Mouse (Mus musculus): ENCODE measurements at regions not wholly inside any gene's neighbourhood (a gene's known extent, or its start where the extent isn't known, plus 50 kb on each side); places are given as distances from the start of the nearest gene placed in this dataset.

DNA sequence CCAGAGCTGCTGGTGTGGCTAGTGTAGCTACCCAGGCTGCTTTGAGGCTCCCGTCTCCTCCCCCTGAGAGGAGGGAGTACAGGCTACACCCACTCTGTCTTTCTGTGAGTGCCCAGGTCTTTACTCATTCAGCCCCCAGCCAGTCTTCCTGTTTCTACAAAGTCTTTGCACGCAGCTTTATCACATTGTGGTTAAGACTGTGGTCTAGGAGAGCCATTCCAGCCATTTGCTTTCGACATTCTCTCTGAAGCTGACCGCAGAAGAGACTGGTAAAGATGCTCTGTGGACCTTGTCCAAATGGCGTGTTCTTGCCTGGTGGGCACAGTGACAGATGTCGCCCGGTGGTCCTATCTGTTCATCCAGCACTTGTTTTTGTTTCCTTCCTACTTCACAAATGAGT, 62.0 kb downstream of the Tpra1 start:
- no peak overlapping the region for H3K4me2 ChIP-seq (replicated peaks)
- H3K4me1 ChIP-seq: peaks cover 17% of the 10 kb centered on the region
- H3K27ac ChIP-seq: no peak overlapping the region
- H3K27me3 ChIP-seq: no peaks in the 10 kb centered on the region
- WGBS: 81% methylated on average over 7 of the region's 7 CpGs
- ATAC-seq (ENCODE audit: low FRiP score, low read depth): no peak
- no peaks in the 10 kb centered on the region for H3K9me3 ChIP-seq
- no peaks in the 10 kb centered on the region for H3K36me3 ChIP-seq
- no peak overlapping the region for H3K9ac ChIP-seq
- no peak overlapping the region for H3K4me3 ChIP-seq

DNA sequence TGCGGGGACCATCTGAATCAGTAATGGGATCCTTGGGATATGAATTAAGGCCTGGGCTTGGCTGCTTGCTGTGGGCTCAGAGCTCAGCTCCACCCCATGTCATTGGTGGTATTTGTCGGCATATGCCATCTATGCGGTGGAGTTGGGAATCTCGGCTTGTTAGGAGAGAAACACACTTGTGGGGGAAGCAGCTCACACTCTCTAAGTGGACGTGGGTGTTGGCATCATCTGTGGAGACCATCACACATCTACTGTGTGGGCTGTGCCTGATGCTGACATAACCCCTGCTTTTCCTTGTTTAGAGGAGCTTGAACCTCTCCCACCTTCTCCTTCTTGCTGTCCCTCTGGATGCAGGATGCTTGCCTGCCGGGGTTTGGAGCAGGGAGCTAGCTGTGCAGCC, 62.9 kb downstream of the Tpra1 start:
- Histone ChIP-seq H3K36me3 (no peaks in the 10 kb centered on the region), H3K4me1 (peaks cover 15% of the 10 kb centered on the region), H3K9me3 (no peaks in the 10 kb centered on the region), H3K27me3 (no peaks in the 10 kb centered on the region), H3K9ac (no peak overlapping the region), H3K27ac (no peak overlapping the region), H3K4me3 (no peak overlapping the region), H3K4me2 (replicated peaks) (no peak overlapping the region)
- WGBS: 82% methylated on average over 6 of the region's 6 CpGs
- no peak for ATAC-seq (ENCODE audit: low FRiP score, low read depth)

DNA sequence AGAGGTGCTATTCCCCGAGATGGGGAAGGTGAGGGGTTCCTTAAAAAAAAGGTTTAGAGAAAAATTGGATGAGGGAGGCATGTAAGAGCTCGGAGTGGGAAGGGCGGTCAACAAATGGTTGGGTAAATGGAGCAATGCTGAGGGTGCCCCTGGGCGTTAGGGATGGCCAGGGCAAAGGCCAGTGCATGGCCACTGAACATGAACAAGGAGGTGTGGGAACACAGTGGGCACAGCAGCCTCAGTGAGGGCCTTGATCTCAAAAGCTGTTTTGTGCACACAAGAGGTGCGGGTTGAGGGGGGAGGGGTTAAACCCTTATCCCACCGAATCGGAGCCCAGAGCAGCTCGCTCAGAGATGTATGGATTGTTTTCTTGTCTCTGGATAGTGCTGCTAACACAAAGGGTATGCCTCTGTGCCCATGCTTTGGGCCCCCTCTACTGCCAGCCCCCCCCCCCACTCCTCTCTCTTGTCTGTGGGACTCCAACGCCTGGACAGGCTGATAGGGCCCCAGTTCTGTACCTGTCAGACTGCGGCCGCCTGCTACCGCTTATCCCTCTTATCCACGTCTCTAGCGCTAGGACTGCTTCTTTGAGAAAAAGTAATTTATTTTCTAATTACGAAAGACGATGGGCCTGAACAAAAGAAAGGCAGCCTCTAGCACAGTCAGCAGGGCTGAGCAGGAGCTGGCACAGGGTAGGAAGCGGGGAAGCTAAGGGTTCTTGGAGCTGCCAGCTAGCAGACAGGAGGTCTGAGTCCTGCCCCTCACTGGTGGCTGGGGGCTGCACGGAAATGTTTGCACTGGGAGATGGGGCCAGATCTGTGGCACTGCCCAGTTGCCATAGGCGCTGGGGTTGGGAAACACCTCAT, 63.5 kb downstream of the Tpra1 start:
- Histone ChIP-seq H3K27ac (no peak overlapping the region), H3K27me3 (no peaks in the 10 kb centered on the region), H3K4me1 (peaks cover 8% of the 10 kb centered on the region), H3K36me3 (no peaks in the 10 kb centered on the region), H3K9ac (no peak overlapping the region), H3K4me2 (replicated peaks) (no peak overlapping the region), H3K4me3 (no peak overlapping the region), H3K9me3 (no peaks in the 10 kb centered on the region)
- no peak for ATAC-seq (ENCODE audit: low FRiP score, low read depth)
- WGBS: 70% methylated on average over 19 of the region's 19 CpGs

DNA sequence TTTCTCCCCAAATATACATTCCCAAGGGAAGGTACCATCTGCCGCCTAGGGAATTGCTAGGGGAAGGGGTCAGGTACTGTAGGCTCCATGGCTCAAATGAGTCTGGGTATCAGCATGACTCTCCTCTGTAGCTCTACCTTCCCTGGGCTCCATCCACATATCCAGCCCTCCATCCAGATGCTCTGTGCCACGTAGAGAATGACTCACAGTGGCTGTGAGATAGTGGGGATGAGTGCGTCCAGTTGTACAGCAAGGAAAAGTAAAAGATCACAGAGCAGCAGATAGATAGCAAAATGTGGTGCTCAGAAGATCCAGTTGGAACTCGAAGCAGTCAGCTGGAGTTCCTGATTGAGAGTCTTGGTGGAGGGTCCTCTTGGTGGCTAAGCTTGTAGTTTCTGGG, 64.5 kb downstream of the Tpra1 start:
- Histone ChIP-seq H3K4me1 (no peaks in the 10 kb centered on the region), H3K9ac (no peak overlapping the region), H3K27me3 (no peaks in the 10 kb centered on the region), H3K27ac (no peak overlapping the region), H3K4me2 (replicated peaks) (no peak overlapping the region), H3K4me3 (no peak overlapping the region), H3K9me3 (no peaks in the 10 kb centered on the region), H3K36me3 (no peaks in the 10 kb centered on the region)
- 77% methylated on average over 4 of the region's 4 CpGs for WGBS
- no peak for ATAC-seq (ENCODE audit: low FRiP score, low read depth)

DNA sequence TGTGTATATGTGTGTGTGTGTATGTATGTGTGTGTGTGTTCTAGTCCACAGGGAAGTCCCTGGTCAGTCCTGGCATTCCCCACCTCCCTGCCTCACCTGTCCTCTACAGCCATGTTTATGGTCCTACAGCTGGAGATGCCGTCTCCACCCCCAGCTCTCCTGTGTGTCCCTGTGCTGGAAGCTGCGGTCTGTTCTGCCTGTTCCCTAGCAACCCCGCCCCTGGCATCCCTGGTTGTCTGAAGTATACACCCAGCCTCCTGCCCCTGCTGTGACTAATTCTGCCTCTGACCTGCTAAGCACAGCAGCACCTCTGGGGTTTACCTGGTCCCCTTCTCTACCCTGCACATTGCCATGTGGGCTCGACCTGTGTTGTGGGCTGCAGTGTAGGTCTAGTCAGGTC, 66.8 kb downstream of the Tpra1 start:
- no peaks in the 10 kb centered on the region for H3K27me3 ChIP-seq
- H3K4me1 ChIP-seq: no peaks in the 10 kb centered on the region
- 45% methylated on average over 4 of the region's 4 CpGs for WGBS
- H3K9me3 ChIP-seq: no peaks in the 10 kb centered on the region
- no peaks in the 10 kb centered on the region for H3K36me3 ChIP-seq
- H3K9ac ChIP-seq: no peak overlapping the region
- H3K27ac ChIP-seq: no peak overlapping the region
- ATAC-seq (ENCODE audit: low FRiP score, low read depth): 0 out of 2 replicates have a peak, but pooled peaks have one; percentile 16
- H3K4me2 ChIP-seq (replicated peaks): no peak overlapping the region
- no peak overlapping the region for H3K4me3 ChIP-seq

DNA sequence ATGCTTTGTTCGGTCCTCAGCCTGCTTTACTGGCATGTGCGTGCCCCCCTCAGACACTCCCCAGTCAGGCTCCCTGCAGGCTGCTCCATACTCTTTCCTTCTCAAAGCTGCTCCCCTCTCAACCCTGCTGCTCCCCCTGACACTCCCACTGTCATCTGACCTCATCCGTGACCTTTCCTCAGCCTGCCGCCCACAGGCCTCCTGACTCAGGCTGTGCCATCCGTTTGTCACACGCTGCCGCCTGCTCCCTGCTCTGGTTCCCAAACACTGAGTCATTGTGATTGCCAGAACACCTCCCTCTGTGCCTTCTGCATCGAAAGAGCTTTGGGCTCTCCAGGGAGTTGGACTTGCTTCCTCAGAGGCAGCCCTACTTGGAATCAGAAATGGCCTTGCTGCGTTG, 69.7 kb downstream of the Tpra1 start:
- H3K4me1 ChIP-seq: no peaks in the 10 kb centered on the region; the same call in 1 of the 2 replicates
- H3K36me3 ChIP-seq: no peaks in the 10 kb centered on the region
- H3K9me3 ChIP-seq: no peaks in the 10 kb centered on the region
- H3K4me3 ChIP-seq: no peak overlapping the region
- peaks cover 9% of the 10 kb centered on the region; the same call in 1 of the 2 replicates for H3K27me3 ChIP-seq
- WGBS: 31% methylated on average over 9 of the region's 9 CpGs
- no peak overlapping the region for H3K27ac ChIP-seq
- no peak overlapping the region for H3K4me2 ChIP-seq (replicated peaks)
- no peak overlapping the region for H3K9ac ChIP-seq
- no peak for ATAC-seq (ENCODE audit: low FRiP score, low read depth)

DNA sequence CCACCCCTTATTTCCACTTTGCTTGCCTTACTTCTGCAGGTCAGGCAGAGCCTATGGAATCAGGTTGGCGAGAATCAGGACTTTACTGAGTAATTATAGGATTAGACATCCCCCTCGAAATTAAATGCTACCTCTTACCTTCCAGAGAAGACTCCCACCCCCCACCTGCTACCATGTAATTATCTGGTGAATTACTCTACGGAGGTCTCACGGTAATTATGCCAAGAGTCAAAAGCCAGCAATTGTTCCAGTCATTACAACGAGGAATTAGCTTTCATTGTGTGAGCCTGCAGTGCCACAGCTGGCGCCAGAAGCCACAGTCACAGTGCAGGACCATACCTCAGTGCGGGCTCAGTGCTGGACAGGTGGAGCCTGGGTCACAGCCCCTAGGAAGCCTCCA, 72.4 kb downstream of the Tpra1 start:
- no peaks in the 10 kb centered on the region; the same call in 1 of the 2 replicates for H3K4me1 ChIP-seq
- no peak overlapping the region for H3K27ac ChIP-seq
- H3K9me3 ChIP-seq: no peaks in the 10 kb centered on the region
- no peaks in the 10 kb centered on the region for H3K36me3 ChIP-seq
- WGBS: 41% methylated on average over 7 of the region's 7 CpGs
- no peak overlapping the region for H3K9ac ChIP-seq
- H3K4me2 ChIP-seq (replicated peaks): no peak overlapping the region
- H3K27me3 ChIP-seq: peaks cover 19% of the 10 kb centered on the region
- no peak for ATAC-seq (ENCODE audit: low FRiP score, low read depth)
- no peak overlapping the region for H3K4me3 ChIP-seq

DNA sequence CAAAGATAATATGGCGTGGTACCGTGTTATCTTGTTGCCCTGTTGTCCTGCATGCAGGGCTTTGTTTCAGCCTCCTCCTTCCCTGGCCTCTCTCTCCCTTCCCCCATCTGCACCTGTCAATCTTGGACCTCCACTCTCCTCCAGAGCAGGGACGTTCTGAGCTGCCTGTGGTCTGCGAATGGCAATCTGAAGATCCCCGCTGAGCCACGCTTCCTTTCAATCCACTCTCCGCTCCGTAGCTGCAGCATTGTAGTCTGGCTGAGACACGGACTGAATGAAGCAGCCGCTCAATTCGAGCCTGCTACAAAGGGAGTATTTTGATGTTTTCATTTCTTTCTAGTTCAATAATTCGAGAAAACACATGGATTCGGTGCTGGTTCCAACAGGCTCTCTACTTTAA, 74.5 kb downstream of the Tpra1 start:
- Histone ChIP-seq H3K4me2 (replicated peaks) (no peak overlapping the region), H3K9ac (no peak overlapping the region), H3K4me1 (peaks cover 2% of the 10 kb centered on the region; the same call in 1 of the 2 replicates), H3K9me3 (no peaks in the 10 kb centered on the region), H3K36me3 (no peaks in the 10 kb centered on the region), H3K27me3 (peaks cover 19% of the 10 kb centered on the region), H3K27ac (no peak overlapping the region), H3K4me3 (no peak overlapping the region)
- 17% methylated on average over 13 of the region's 13 CpGs for WGBS
- no peak for ATAC-seq (ENCODE audit: low FRiP score, low read depth)

DNA sequence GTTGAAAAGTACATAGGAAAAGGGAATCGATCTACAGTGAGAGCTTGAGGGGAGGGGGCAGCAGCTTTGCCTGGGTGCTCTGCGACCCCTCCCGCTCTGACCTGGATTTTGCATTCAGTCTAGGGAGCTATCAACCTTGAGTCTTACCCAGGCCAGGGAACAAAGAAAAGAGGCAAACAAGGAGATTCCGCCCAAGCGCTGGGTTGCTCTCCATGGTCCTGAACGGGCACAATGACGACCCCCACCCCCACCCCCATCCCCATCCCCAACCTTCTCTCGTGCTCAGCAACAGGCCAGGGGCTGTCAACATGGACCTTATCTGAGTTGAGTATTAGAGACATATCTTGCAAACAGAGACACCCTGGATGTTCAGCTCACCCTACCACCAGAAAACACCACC, 74.9 kb downstream of the Tpra1 start:
- peaks cover 2% of the 10 kb centered on the region; the same call in 1 of the 2 replicates for H3K4me1 ChIP-seq
- no peak for ATAC-seq (ENCODE audit: low FRiP score, low read depth)
- H3K9ac ChIP-seq: no peak overlapping the region
- H3K9me3 ChIP-seq: no peaks in the 10 kb centered on the region
- H3K4me3 ChIP-seq: no peak overlapping the region
- no peaks in the 10 kb centered on the region for H3K36me3 ChIP-seq
- H3K4me2 ChIP-seq (replicated peaks): no peak overlapping the region
- peaks cover 19% of the 10 kb centered on the region for H3K27me3 ChIP-seq
- WGBS: under 1% methylated on average over 8 of the region's 8 CpGs
- H3K27ac ChIP-seq: no peak overlapping the region

DNA sequence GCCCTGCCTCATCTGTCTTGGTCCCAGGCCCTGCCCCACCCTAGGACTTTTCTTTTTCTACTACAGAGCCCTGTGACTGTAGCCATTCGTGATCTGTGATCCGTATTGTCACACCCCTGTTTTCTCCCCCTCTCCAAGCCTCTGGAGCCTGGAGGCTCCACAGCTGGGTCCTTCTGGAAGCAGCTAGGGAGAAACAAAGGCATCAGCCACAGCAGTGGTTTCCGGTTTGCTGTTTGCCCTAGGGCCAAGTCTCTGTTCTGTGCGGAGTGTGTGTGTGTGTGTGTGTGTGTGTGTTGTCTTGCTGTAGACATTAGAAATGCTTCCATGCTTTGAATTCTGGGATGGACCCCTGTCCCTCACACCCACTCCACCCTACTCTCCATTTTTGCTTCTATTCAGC, 76.9 kb downstream of the Tpra1 start:
- Histone ChIP-seq H3K4me3 (no peak overlapping the region), H3K9ac (no peak overlapping the region), H3K4me2 (replicated peaks) (no peak overlapping the region), H3K36me3 (no peaks in the 10 kb centered on the region), H3K27ac (no peak overlapping the region), H3K4me1 (peaks cover 2% of the 10 kb centered on the region; the same call in 1 of the 2 replicates), H3K9me3 (no peaks in the 10 kb centered on the region), H3K27me3 (peaks cover 22% of the 10 kb centered on the region)
- ATAC-seq (ENCODE audit: low FRiP score, low read depth): no peak
- WGBS: 53% methylated on average over 4 of the region's 4 CpGs

DNA sequence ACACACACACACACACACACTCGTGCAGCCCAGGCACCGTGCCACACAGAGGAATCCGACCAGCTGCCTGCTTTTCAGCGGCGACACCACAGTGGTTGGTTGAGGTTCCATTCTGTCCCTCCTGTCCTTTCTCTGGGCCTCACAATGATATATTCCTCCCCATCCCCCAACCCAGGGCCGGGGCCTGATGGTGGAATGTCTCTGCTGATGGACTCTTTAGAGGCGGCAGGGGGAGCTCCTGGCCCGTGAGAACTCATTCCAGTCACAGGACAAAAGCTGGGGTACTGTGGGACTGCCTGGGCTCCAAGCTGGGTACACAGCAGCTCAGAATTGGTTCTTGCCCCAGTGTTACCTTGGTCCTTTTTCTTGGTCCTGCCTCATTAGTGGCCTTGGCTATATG, 78.1 kb downstream of the Tpra1 start:
- H3K27ac ChIP-seq: no peak overlapping the region
- H3K36me3 ChIP-seq: no peaks in the 10 kb centered on the region
- H3K4me2 ChIP-seq (replicated peaks): no peak overlapping the region
- no peak overlapping the region for H3K4me3 ChIP-seq
- H3K4me1 ChIP-seq: peaks cover 2% of the 10 kb centered on the region; the same call in 1 of the 2 replicates
- 6% methylated on average over 8 of the region's 8 CpGs for WGBS
- peaks cover 22% of the 10 kb centered on the region for H3K27me3 ChIP-seq
- no peaks in the 10 kb centered on the region for H3K9me3 ChIP-seq
- peak; percentile 69 for ATAC-seq (ENCODE audit: low FRiP score, low read depth)
- no peak overlapping the region for H3K9ac ChIP-seq

DNA sequence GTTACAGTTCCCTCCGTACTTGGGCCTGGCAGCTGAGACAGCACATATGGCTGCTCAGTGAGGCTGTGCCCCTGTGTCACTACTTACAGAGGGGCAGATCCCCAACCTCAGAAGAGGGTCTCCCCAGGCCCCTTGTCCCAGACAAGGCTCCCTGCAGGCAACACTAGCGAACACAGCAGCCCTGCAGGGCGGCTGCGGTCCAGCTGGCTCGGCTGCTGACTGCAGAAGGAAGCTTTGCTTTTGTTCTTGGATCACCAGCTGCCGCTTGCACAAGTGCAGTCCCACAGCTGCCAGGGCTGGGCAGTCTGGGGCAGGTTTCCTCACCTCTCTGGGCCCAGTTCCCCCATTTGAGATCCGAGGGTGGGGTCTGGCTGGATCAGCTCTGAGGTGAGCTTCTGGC, 79.5 kb downstream of the Tpra1 start:
- no peaks in the 10 kb centered on the region for H3K9me3 ChIP-seq
- H3K4me3 ChIP-seq: no peak overlapping the region
- WGBS: 22% methylated on average over 7 of the region's 7 CpGs
- H3K27ac ChIP-seq: no peak overlapping the region
- no peak overlapping the region for H3K9ac ChIP-seq
- no peak for ATAC-seq (ENCODE audit: low FRiP score, low read depth)
- H3K4me1 ChIP-seq: peaks cover 2% of the 10 kb centered on the region; the same call in 1 of the 2 replicates
- no peak overlapping the region for H3K4me2 ChIP-seq (replicated peaks)
- peaks cover 13% of the 10 kb centered on the region for H3K27me3 ChIP-seq
- no peaks in the 10 kb centered on the region for H3K36me3 ChIP-seq

DNA sequence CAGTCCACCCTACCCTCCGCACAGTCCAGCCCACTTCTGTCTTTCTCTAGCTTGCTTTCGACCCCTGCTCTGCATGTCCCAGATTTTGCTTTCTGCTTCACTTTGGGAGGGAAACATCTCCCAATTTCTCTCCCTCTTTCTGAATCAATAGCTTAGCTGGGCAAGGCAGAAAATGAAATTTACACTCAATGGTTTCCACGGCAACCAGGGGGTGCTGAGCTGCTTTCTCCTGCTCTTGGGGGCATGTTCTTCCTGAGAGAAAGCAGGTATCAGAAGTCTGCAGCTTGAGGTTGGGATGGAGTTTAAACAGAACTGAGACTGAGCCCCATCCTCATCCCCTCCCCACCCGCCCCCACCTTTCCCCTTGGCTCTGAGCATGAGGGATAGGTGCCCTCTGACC, 82.1 kb downstream of the Tpra1 start:
- no peak overlapping the region for H3K9ac ChIP-seq
- no peak overlapping the region for H3K4me2 ChIP-seq (replicated peaks)
- no peak for ATAC-seq (ENCODE audit: low FRiP score, low read depth)
- no peak overlapping the region for H3K27ac ChIP-seq
- H3K27me3 ChIP-seq: 0 out of 2 replicates have a peak, but pooled peaks cover 5% of the 10 kb centered on the region
- H3K9me3 ChIP-seq: no peaks in the 10 kb centered on the region
- H3K4me3 ChIP-seq: no peak overlapping the region
- 79% methylated on average over 4 of the region's 4 CpGs for WGBS
- peaks cover 2% of the 10 kb centered on the region; the same call in 1 of the 2 replicates for H3K4me1 ChIP-seq
- H3K36me3 ChIP-seq: no peaks in the 10 kb centered on the region

Data from limb, embryonic 13.5 days (tissue).